Mouse (Mus musculus) cerebellum, postnatal 10 days (tissue): ENCODE data around the gene Smco4.

ENCODE experiments used
- DNase-seq, 2 experiments: peaks; one replicate each; pipeline ENCODE4 v3.0.0; 2021; ENCODE audit warnings: mixed read lengths in 2 of 2

The Smco4 gene

DNA sequence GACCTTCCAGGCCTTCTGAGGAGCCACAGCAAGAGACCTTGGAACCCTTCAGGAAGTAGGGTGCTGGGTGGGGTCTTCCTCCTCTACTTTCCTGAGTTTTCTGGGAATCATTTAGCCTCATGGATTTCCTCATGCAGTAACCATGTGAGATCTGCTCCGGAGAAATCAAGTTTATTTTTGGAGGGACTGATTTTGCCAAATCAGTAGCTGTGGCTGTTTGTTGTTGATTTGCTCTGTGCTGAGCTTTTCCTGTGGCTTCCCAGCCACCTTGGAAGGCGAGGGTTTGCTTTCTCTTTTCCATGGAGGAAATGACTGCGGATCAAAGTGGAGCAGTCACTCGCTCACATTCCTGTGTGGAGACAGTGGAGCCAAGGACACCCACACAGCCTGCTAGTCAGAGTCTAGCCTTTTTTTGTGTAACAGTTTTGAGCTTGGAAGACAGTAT, 14.2 kb downstream of the Smco4 start:
- DNase-seq, result no peak

GRCm38 (mm10) chr9:15509363-15509762, 16.1 kb downstream of the Smco4 start:
- no peak for DNase-seq

- peak; percentile 81 to 84 for DNase-seq
Measured at GRCm38 (mm10) chr9:15510557-15511310, 17.5 kb downstream of the Smco4 start.

DNA sequence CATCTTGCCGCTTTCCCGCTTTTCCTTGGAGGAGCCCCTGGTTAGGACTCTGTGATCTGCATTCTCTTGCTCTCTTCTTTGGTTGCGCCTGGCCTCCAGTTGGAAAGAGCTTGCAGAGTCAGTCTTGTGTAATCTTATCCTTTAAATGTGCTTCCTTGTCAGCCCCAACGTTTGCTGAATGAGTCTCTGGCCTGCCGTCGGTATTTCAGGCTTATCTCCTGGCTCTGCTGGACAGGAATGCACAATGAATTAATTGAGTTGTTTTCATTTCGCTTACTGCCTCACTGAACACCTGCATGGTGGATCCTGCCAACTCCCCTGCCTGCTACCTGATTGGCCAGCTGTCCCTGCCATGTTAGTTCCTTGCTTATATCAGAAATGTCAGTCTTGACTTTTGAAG, 19.7 kb downstream of the Smco4 start:
- DNase-seq, result peak; percentile 85 to 87

DNA sequence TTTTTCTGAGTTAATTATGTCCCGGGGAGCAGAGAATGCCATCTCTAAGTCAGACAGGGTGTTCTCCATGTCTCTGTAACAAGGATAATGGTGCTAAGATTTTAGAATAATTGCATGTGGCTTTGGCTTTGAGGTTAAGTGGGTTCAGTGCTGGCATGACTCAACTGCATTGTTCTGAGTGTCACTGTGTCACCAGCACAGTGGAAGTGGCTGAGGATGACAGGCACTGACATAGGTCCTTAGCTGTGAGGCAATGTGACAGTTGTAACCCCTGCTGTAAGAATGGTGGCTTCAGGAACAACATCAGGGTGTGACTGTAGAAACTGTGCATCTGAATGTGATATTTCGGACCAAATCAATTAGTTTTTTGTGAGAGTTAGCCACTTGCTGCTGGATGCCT, 22.8 kb downstream of the Smco4 start:
- no peak for DNase-seq

DNA sequence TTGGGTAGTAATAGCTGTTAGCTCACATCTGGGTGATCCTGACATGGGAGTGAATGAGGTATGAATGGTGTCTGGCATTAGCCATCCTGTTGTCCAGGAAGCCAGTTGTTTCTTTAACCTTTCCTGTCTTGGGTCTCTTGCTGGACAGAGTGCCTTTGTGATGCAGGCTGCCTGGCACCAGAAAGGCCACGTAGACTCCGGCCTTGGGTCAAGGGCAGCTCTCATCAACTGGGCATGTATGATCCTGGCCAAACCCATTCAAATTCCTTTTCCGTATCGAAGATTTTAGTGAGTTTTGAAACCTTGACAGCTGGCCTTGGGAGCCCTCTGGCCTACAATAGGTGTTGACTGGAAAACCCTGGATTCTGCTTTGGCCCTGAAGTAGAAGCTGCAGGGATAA, 24.7 kb downstream of the Smco4 start:
- DNase-seq, result no peak

DNA sequence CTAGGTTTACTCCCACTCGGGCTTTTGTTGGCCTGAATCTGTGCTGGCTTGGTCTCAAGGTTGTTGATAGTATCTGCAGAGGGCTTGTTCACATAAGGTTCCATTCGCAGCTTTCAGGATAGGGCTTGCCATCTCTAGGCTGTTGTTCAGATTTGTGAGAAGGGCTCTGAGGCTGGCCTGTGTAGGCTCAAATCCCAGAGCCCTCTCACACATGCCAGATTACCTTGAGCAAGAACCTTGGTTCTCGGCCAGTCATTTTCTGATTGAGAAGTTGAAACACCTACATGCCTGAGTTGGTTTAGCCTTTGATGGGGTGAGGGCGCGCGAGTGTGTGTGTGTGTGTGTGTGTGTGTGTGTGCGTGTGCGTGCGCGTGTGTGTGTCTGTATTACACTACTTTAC, 29.1 kb downstream of the Smco4 start:
- DNase-seq, result no peak

GRCm38 (mm10) chr9:15522887-15523286, 29.7 kb downstream of the Smco4 start:
- no peak for DNase-seq

DNA sequence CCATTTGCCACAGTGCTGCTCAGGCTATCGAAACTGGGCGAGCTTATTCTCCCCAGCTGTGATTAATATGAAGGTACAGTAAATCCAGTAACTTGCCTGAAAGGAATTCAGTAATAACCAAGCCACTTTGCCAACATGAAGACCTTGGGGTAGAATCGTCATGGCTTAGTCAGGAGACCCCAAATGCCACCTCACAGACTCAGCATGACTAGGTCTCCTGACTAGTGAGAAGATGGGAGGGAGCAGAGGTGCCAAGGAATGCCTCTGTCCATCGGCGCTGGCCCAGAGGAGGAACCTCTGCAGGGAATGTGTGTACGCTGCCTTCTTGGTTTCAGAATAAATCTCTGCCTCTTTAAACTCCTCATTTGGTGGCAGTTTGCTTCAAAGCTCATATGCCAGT, 30.4 kb downstream of the Smco4 start:
- DNase-seq, result no peak

GRCm38 (mm10) chr9:15525246-15525645, 32.0 kb downstream of the Smco4 start:
- DNase-seq, result no peak

- no peak for DNase-seq
Measured at GRCm38 (mm10) chr9:15526539-15526938, 33.3 kb downstream of the Smco4 start.

- no peak for DNase-seq
Measured at GRCm38 (mm10) chr9:15527846-15528245, 34.6 kb downstream of the Smco4 start.

DNA sequence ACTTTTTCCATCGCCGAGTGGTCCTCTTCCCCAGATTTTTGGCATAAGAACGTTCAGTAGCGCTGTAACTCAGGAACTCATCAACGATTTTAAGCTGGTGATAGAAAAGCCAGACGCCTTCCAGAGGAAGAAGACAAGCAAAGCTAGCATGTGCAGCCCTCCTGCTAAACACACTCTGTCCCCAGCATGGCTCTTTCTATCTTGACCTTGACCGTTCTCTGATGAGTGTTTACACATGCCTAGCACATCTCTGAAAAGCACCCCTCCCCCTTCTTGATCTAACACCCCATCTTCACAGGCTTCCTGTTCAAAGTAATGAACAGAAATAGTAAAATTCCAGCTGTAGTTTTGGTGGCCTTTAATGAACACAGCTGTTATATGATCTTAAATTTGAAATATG, 35.1 kb downstream of the Smco4 start:
- DNase-seq, result no peak

GRCm38 (mm10) chr9:15529275-15529964, 36.2 kb downstream of the Smco4 start:
- DNase-seq, result peak; percentile 76 to 85

- no peak for DNase-seq
Measured at GRCm38 (mm10) chr9:15529965-15530320, 36.7 kb downstream of the Smco4 start.

DNA sequence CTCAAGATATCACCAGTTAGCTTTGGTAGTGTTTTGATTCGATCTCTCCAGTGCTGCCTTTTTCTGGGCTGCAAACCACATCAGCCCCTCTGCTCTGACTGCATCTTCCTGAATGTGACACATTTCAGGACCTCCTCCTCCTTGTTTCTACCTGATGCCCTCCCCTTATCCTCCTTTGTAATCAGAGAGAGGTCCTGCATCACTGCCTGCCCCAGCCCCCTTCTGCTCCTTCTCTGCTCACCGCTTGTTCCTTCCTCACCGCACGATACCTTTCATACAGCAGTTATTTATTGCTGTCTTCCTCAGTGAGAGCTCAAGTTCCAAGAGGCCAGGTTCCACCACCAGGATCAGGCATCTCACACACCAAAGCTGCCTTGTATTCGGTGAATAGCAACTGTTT, 38.0 kb downstream of the Smco4 start:
- DNase-seq, result no peak

DNA sequence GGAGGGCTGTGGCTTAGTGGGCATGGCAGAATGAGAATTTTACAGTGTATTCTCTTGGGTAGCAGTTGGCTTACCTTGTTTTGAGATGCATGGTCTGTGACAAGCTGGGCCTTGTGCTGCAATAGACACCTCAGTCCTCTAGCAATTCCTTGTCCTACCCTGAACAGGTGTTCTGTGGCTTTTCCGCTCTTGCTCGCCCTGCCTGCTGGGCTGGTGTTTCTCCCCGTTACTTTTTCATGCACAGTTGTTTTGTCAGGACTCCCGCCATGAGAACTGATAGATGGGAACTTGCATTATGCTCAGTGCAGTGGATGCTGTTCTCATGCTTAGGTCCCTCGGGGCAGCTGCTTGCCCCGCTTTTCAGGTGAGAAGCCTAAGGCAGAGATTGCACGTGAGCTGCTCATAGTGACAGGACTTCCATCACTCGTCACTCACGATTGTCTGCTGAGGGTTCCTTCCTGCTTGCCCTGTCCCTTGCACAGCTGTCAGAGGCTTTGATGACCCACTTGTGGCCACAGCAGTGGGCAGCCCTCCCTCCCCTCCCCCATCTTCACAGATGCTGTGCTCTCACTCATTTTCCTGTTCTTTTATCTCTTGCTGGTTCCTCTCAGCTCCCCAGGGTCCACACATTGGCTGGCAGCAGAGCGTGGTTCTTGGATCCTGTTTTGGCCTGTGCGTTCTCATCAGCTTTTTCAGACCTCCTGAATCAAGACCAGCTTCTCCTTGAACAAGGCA, 40.3 kb downstream of the Smco4 start:
- no peak for DNase-seq

GRCm38 (mm10) chr9:15534110-15534509, 40.9 kb downstream of the Smco4 start:
- DNase-seq, result no peak

- DNase-seq, result no peak
Measured at GRCm38 (mm10) chr9:15535418-15535817, 42.2 kb downstream of the Smco4 start.

DNA sequence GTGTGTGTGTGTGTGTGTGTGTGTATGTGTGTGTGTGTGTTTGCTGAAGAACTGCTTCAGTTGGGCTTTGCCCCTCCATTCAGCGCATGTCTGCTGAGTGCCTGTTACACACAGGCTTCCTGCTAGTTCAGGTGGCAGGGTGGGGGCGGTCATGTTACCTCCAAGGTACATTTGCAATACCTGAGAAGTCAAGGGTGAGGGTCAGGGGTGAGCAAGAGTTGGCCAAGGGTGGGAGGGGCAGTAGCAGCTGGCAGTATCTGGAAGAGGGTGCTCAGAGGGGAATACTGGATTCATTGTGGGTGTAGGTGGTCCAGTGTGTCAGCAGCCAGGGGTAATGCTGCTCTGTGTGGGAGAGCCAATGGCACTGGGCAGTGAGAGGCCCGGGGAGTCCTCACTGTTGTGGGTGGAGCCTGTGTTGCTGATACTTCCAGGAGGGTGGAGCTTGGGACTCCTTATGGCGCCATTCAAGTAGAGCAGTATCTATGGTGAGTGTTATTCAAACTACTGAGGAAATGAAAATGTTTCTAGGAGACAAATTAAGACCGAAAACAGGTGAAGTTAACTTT, 43.7 kb downstream of the Smco4 start:
- no peak for DNase-seq

DNA sequence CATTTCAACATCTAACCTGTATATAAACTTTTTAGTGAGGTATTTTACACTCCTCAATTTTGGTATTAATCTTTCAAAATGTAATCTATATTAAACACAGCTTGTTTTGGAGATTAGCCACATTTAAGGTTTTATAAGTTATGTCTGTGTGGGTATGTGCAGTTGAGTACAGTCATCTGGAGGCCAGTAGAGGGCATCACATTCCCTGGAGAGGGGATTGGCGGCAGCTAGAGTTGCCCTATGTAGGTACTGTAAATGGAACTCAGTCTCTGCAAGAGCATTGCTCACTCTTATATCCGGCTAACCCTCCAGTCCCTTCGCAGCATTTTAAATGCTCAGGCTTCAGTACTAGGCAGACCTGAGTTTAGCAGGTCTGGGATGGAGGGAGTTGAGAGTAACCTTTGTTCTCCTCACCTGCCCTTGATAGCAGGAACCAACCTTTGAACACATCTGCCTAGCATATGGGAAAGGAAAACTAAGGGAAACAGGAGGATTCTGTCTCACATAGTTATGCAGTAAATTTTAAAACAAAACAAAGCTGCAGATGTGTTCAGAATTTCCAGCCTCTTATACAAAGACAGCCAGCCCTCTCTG, 44.3 kb downstream of the Smco4 start:
- no peak for DNase-seq

DNA sequence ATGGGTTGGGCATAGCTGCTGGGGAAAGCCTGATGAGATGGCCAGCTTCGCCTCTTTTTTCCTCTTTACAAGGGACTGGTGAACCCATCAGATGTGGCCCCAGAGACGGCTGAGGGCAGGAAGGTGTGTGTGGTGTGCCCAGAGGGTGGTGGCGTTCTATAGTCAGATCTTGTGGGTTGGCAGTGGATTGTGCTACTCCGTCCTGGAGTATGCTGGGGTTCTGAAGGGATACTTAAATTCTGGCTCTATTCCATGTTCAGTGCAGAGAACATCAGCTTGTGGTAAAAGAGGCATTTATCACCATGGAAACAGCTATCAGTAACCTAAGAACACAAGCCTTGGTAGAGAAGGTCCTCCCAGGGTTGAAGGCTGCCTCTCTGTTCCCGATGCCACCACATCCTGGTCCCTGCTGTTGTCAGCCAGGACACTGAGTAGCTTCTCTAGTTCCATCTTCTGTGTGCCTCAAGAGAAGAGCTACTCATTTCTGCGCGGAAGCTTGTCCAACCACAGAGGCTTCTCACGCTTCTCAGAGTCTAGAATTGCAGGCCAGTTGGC, 45.8 kb downstream of the Smco4 start:
- DNase-seq, result no peak
